Mouse (Mus musculus) frontal cortex, postnatal 25 days (tissue): ENCODE measurements around the gene Fbxl17.

Experiments
- DNase-seq, 2 experiments: peaks; one replicate each; pipeline ENCODE4 v3.0.0; 2022; ENCODE audit warnings: low spot score in 2 of 2

The Fbxl17 gene

DNA sequence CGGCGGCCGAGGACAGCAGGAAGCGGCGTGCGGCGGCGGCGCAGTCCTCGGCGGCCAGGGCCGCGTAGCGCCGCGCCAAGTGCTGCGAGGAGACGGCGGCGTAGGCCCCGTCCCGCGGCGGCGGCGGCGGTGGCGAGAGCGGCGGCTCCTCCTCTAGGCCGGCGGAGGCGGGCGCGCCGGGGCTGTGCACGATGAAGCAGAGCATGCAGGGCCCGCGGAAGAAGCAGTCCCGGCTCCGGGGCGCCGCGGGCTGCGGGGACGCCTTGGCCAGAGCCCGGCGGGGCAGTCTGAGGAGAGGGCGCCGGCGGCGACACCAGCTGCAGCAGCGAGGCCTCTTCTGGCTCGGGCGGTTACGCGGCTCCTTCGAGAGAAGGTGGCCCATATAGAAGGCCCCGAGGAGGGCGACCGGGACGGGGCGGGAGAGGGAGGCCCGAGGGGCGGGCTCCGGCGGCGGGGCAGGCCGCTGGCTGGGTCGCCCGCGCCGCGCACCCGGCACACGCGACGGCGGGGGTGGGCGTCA is at the start of gene Fbxl17:
Gene Fbxl17 (minus strand): TSS at position 382 of the 520 bp plus-strand sequence.
- DNase-seq: peak; percentile 49 to 55

DNA sequence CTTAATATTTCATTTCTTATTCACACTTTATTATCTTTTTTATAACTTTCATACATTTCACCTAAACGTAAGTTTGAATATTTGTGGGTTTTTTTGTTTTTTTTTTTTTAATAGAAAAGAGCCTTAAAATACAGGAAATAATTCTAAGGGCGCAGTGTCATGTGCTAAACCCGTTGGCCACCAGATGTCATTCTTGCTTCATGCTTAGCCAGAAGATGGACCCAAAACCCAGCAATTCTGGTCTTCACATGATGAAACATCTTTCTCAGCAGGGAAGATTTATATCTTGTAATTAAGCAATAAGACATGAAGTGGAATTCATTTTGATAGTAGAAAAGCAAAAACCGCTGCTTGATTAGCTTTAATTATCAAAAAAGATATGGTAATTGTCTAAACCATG is 47.6 kb upstream of the Fbxl17 start:
- DNase-seq: no peak

DNA sequence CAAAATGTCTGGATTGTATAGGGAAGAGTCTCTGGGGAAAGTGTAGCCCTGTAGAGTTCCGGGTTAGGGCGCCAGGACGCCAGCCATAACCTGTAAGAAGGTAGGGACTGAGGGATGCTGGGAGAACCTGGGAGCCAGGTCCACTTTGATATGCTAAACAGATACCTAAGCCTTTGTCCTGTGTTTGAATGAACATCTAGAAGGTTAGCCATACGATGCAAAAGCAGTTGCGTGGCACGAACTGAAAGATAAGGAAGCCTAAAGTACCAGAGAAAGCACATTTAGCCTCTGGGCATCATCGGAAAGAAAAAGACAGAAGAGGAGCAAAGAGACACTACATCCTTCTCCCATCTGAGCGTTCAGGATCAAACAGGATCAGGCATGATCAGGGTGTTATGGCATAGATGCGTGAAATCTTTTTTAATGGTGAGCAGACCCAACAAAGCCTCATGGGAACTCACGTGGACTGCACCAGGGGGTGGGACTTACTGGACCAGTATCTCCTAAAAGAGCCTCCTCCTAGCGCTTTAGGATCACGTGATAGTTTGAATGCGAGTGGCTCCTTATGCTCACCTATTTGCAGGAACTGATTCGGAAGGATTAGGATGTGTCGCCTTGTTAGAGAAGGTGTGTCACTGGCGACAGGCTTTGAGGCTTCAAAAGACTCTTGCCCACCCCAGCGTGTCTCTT is 34.9 kb upstream of the Fbxl17 start:
- no peak for DNase-seq

- DNase-seq: no peak
These were observed 33.4 kb upstream of the Fbxl17 start for GRCm38 (mm10) chr17:63533074-63533836.

DNA sequence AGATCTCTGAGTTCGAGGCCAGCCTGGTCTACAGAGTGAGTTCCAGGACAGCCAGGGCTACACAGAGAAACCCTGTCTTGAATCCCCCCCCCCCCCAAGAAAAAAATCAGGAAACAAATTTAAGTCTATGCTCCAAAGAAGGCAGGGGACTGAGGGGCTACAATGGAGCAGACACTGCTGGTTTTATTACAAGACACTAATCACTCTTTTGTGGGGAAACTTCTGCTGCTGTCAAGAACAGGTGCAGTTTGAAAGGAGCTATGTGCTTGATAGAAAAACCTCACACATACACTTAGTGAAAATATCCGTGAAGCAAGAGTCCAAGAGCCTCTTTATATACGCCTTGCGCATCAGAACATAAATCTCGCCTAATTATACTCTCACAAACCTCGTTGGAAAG is 29.7 kb upstream of the Fbxl17 start:
- no peak for DNase-seq

DNA sequence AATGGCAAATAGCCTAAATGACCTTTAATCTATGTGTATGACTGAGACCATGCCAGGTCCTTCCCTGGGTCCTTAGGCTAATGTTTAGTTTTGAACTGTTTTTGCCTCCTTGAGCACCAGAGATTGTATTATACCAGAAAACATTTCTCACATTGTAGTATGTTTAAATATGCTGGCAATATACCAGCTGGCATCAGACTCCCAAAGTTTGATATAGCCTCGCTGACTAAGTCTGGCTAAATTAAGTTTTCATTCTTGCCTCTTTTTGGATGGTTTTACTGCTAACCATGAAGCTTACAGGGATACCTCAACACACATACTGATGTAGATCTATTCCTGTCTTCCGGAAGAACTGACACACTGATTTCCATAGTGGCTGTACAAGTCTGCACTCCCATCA is 20.9 kb upstream of the Fbxl17 start:
- DNase-seq: no peak

- no peak for DNase-seq
These were observed 10.6 kb upstream of the Fbxl17 start for GRCm38 (mm10) chr17:63510451-63510850.

GRCm38 (mm10) chr17:63501091-63501490 is 1.3 kb upstream of the Fbxl17 start:
- DNase-seq: no peak

DNA sequence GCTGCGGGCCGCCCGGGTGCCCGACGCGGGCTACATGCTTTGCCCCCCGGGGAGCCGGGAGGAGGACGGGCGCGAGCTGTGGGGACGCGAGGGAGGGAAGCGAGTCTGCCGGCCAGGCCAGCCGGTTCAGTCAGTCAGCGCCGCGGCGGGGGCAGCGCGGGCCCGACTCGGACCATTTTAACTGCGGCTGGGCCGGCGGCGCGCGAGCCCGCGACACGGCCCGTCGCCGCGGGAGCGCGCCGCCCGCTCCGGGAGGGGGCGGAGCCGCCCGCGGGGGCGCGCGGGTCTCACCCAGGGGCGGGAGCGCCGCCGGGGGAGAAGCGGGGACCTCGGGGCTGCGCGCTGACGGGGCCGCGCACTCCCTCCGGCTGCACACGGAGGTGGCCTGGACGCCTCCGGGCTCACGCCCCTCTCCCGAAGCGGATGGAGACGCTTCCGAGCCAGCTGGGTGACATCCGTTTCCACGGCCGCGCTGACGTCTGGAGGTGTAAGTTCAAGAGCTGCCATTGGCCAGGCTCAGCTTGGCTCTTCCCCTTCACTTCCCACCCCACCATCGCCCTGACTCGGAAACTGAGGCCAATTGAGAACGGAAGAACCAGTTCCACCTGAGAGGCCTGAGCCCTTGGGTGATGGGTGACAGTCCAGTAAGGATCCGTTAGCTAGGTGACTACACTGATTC is 478 bp upstream of the Fbxl17 start:
- DNase-seq: peak; percentile 65 to 74

DNA sequence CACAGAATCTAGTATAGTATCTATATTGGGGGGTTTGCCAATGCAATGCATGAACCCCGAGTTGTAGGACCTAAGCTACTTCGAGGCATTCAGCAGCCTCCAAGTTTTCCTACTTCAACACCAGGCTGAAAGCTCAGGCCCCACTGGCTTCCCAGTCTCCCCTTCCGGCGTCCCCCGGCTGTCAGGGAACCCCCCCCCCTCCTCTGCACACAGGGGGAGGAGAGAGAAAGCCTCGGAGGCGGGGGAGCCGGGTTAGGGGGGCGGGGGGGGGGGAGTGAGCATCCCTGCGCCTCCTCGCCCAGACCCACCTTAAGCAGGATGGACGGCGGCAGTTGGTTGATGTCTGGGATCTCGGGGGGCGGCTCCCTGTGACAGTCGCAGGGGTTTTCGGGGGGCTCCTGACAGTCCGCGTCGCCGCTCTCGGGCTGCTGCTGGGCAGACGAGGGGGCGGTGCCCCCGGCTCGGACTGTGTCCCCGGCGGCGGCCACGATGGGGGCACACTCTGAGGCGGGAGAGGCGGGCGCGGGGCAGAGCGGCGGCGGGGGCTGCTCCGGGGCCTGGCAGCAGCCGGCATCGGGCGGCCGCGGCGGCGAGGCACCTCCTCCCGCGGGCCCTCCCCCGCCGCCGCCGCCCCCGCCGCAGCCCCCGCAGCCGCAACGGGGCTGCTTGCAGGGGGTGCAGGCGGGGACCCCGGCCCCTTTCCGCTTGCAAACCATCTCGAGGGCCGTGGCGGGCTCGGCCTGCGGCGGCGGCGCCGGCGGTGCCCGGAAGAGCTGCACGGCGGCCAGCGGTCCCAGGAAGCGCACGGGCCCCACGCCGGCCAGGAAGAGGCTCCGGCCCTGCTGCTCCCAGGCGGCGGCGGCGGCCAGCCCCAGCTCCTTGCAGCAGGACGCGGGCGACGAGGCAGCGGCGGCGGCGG is 841 bp downstream of the Fbxl17 start:
- no peak for DNase-seq

DNA sequence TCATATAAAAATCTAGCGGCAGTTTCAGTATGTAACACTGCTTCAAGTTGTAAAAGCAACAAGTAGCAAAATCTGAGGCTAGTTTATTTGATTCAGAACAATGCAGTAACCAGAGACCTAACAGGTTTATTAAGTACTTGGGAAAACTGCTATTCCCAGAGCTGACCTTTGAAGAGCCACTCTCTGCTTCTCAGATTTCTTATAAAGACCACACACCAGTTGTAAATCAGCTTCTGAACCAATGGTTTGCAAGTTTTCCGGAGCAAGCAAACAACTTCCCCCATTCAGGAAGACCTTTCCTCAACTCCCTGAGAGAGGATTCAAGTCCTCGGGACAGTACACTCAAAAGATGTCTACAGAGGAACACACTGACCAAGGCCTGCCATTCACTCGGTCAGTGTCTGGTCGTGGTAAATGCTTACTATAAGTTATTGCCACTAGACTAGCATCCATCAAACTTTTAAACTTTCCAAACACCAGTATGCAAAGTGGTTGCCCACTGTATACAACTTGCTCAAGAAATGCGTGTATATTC is 1.6 kb downstream of the Fbxl17 start:
- DNase-seq: no peak

- no peak for DNase-seq
These were observed 2.5 kb downstream of the Fbxl17 start for GRCm38 (mm10) chr17:63497206-63497731.

GRCm38 (mm10) chr17:63496153-63496552 is 3.7 kb downstream of the Fbxl17 start:
- no peak for DNase-seq

DNA sequence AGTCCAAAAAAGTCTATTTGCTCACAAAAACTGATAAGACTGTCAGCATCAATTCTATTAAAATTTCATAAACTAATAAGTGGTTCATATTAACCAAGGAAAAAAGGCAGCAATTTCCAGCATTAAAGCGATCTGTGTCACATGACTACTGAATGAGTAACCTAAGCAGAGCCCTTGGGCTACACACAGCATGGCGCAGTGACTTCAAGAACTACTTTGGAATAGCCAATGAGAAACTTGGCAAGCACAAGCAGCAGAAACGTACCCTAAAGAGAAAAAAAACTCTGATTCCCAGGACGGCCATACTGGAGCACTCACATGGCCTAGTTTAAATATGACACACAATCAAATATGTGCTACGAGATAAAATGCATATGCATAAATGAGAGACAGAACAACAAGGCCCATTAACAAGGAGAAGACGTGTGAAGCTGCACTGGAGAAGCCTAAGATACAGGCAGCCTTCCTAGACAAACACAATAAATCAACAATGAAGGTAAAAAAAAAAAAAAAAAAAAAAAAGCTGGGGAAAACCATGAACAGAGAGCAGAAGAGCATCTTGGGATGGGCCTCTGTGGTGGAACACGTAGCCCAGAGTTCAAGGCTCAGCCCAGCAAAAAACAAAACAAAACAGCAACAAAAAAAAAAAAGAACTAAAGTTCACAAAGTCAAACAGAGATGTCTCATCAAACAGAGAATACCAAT is 5.8 kb downstream of the Fbxl17 start:
- DNase-seq: no peak

- DNase-seq: no peak
These were observed 6.5 kb downstream of the Fbxl17 start for GRCm38 (mm10) chr17:63493274-63493673.

DNA sequence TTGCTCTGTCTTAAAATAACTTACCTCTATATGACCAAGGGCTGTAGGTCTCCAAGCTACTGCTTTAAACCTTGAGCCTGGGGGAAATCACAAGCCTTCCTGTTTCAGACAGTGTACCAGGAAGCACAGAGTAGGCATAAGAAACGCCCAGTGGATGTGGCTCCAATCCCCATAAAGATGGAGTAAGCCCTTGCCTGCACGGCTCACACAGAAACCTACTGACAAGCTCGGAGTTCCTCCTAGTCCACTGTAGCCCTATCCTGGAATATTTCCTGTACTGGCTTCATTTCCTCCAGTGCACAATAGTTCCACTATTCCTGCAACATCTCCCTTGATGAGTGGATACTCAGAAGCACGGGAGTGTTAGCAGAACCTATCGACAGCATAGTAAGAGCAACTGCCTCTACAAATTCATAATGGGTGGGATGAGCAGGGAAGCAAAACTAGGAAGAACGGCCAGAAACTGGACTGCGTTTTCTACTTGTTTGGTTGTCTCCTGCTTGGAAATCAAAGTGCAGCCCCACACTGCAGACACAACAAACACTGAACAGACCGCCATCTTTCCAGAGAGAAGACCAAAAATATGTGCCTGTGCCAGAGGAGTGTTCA is 7.0 kb downstream of the Fbxl17 start:
- DNase-seq: no peak

GRCm38 (mm10) chr17:63489525-63489924 is 10.3 kb downstream of the Fbxl17 start:
- DNase-seq: no peak

DNA sequence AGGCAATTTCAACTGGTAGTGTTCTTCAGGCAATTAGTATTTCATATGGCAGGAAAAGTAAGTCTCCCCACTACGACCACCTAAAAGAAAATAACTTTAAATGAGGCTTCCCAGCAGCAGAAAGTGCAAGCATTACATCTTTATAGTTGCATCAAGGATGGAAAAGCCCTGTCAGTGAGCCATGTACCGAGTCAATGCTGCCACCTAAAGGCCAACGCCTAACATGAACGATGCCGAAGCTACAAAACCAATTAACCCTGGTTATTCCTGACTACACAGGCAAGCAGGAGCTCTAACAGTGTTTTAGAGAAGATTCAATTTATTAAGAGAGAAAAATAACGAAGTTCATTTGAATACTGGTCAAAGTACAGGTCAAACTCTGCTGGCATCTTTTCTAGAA is 32.0 kb downstream of the Fbxl17 start:
- peak in 1 of 2 experiments; percentile 46 for DNase-seq

DNA sequence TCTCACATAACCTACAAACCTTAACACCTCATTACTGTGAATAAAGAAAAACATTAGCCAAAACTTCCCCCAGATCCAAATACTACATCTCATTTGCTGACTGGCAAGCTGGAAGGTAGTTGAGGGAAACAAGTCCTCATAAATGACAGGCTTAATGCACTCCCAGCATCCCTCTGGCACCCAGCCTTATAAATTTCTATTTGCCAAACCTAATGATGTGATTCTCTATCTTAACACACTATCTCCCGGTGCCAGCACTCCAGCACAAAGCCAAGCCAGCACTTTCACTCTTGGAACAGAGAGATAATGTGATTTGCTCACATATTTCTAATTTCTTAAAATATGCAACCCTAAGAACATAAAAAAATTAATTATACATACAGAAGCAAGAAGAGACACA is 34.6 kb downstream of the Fbxl17 start:
- DNase-seq: no peak

DNA sequence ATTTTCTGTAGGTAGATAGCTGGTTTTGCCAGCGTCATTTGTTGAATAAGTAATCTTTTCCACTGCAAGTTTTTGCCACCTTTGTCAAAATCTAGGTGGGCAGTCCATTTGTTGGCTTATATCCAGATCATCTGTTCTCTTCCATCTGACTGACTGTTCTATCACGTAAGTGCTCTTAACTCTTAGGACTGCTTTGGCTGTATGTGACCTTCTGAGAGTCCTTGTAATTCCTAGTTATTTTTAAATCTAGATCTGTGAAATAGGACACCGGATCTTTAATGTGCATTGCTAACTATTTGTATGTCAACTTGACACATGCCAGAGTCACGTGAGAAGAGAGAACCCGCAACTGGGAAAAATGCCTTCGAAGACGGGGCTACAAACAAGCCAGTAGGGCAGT is 37.3 kb downstream of the Fbxl17 start:
- no peak for DNase-seq
